Mouse (Mus musculus) cerebellum, adult 2 months (tissue): ENCODE measurements around the gene Fam240a.

Source experiments
- CTCF ChIP-seq: fragments of 200-500 bp; IDR thresholded peaks from 2 replicates; pipeline ENCODE4 v1.5.1; 2011; ENCODE audit warnings: low read depth, mild to moderate bottlenecking, control low read depth, low read length, moderate library complexity, borderline replicate concordance; ENCODE audit not compliant: insufficient read depth
- POLR2A ChIP-seq: fragments of 200-500 bp; IDR thresholded peaks from 2 replicates; pipeline ENCODE4 v1.6.1; 2011; ENCODE audit warnings: low read length, control low read depth, borderline replicate concordance; ENCODE audit not compliant: insufficient read depth

DNA sequence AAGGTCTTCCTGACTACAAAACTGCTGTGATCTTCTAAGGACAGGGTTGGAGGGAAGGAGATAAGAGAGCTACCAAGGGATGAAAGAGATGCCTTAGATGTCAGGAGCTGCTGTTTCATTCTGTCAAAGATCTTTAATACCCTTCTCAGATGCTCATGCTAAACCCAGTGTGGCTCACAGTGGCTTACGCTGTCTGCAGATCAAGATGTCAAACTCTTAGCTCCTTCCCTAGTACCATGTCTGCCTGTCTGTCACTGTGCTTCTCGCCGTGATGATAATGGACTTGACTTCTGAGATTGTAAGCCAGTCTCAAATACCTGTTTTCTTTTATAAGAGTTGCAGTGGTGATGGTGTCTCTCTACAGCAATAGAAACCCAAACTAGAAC, 8.0 kb downstream of the Fam240a start:
- TF ChIP-seq CTCF: no peak
- TF ChIP-seq POLR2A: no peak
